Mouse (Mus musculus): ENCODE data around the gene Mmaa. TPM values are rescaled to one million over a fixed set of nuclear protein-coding genes. Genes with fewer than 3 reads are reported as not detected.

The Mmaa gene
- polyA plus RNA-seq (2014; fragmentation: Nextera tagmentation; extraction: Ambion mirVana), result 12.2 and 12.5 TPM in 2 replicates

DNA sequence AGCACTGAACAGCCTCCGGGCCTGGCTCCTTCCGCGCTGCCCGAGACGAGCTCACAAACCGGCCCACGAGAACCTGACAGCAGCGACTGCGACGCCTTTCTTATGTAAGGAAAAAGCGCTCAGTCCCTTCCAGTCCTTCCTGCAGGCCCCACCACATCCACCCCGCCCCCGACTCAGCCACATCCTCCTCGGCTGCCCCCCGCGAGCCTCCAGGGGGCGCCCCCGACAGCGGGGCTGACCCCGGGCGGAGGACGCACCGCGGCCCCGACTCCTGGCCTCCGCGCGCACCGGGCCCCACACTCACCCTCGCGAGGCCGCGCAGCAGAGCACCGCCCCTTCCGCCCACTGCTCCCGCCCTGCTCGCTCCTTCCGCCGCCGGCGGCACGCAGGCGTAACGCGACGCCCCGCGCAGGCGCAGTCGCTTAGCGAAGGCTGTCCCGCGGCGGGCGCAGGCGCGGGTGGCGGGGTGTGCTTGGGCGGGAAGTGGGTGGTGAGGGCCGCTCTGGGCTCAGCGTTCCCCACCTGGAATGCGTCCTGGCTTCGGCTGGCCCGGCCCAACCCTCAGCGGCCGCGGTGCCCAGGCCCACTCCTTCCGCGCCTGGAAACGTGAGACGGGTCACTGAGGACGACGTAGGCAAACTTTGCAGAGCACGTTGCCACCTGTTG, at the start of gene Mmaa:
Gene Mmaa (minus strand): TSS at position 328 of the 666 bp plus-strand sequence.
- whole genome bisulfite sequencing, result under 1% methylated on average over 50 of the region's 74 CpGs
- peaks cover 2% of the 10 kb centered on the region; the same call in 1 of the 2 replicates for H3K4me1 ChIP-seq (replicated peaks; ENCODE audit: control insufficient read depth, insufficient read depth, low read length)
- no peaks in the 10 kb centered on the region for H3K27me3 ChIP-seq (ENCODE audit: control insufficient read depth, insufficient read depth, low read length)
- ATAC-seq (ENCODE audit: low FRiP score) (peak; percentile 98), DNase-seq (ENCODE audit: low spot score) (peak; percentile 99)
- no peaks in the 10 kb centered on the region for H3K9me3 ChIP-seq (ENCODE audit: control insufficient read depth, low read length)
- peak within 1 kb of the TSS; percentile 73 for H3K4me3 ChIP-seq (ENCODE audit: low read depth, low read length)
- no peaks in the 10 kb centered on the region for H3K36me3 ChIP-seq (ENCODE audit: control insufficient read depth, insufficient read depth, low read length)
- peak within 1 kb of the TSS; percentile 82 for H3K9ac ChIP-seq (ENCODE audit: low read depth, low read length)
- H3K4me2 ChIP-seq (replicated peaks; ENCODE audit: low read depth, low read length), result peak within 1 kb of the TSS; percentile 76
- H3K27ac ChIP-seq (ENCODE audit: low read depth, low read length), result peak within 1 kb of the TSS; percentile 95

DNA sequence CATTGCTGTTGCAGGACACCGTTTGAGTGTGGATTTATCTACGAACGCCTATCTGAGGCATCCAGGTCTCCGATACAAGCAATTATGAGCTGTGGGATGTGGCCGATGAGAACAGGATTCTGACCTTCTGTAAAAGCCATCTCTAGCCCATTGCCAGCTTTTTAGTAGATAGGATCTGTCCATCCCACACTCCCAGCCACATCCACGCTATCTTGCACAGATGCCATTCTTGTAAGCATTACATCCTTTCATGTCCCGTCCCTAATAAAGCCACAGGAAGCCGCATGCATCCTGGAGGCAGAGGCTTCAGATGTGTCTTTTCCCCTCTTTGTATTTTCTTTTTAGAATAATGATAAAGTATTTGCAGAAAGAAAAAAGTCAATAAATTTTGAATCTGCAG, 46.5 kb upstream of the Mmaa start:
- ATAC-seq (ENCODE audit: low FRiP score) (no peak), DNase-seq (ENCODE audit: low spot score) (no peak)
- no peaks in the 10 kb centered on the region for H3K4me1 ChIP-seq (replicated peaks; ENCODE audit: control insufficient read depth, insufficient read depth, low read length)
- H3K4me3 ChIP-seq (ENCODE audit: low read depth, low read length), result no peak overlapping the region
- no peaks in the 10 kb centered on the region for H3K27me3 ChIP-seq (ENCODE audit: control insufficient read depth, insufficient read depth, low read length)
- peaks cover 4% of the 10 kb centered on the region; the same call in 1 of the 2 replicates for H3K36me3 ChIP-seq (ENCODE audit: control insufficient read depth, insufficient read depth, low read length)
- H3K4me2 ChIP-seq (replicated peaks; ENCODE audit: low read depth, low read length), result no peak overlapping the region
- no peak overlapping the region for H3K9ac ChIP-seq (ENCODE audit: low read depth, low read length)
- H3K9me3 ChIP-seq (ENCODE audit: control insufficient read depth, low read length), result no peaks in the 10 kb centered on the region
- H3K27ac ChIP-seq (ENCODE audit: low read depth, low read length), result no peak overlapping the region
- WGBS, result 92% methylated on average over 8 of the region's 8 CpGs

DNA sequence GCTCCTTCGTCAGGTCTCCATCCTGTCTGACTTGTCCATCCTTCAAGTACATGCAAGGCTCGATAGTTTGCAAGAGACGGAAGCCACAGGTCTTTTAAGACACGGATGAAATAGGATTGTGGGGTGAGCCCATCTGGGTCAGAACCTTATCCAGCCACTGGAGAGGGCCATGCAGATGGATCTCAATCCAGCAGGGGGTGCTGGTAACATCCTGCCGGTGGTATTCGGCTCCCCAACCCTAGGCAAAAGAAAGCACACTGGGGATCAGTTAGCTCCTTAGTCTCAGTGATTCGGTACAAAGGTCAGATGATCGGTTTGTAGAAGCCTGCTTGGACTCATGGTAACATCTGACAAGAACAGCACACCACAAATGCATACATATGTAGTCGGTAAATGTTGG, 44.8 kb upstream of the Mmaa start:
- H3K4me3 ChIP-seq (ENCODE audit: low read depth, low read length), result no peak overlapping the region
- H3K9ac ChIP-seq (ENCODE audit: low read depth, low read length), result no peak overlapping the region
- H3K4me1 ChIP-seq (replicated peaks; ENCODE audit: control insufficient read depth, insufficient read depth, low read length), result no peaks in the 10 kb centered on the region
- H3K9me3 ChIP-seq (ENCODE audit: control insufficient read depth, low read length), result no peaks in the 10 kb centered on the region
- H3K27ac ChIP-seq (ENCODE audit: low read depth, low read length), result no peak overlapping the region
- 82% methylated on average over 9 of the region's 9 CpGs for WGBS
- H3K4me2 ChIP-seq (replicated peaks; ENCODE audit: low read depth, low read length), result no peak overlapping the region
- DNase-seq (ENCODE audit: low spot score) (no peak), ATAC-seq (ENCODE audit: low FRiP score) (no peak)
- H3K27me3 ChIP-seq (ENCODE audit: control insufficient read depth, insufficient read depth, low read length), result no peaks in the 10 kb centered on the region
- peaks cover 4% of the 10 kb centered on the region; the same call in 1 of the 2 replicates for H3K36me3 ChIP-seq (ENCODE audit: control insufficient read depth, insufficient read depth, low read length)

DNA sequence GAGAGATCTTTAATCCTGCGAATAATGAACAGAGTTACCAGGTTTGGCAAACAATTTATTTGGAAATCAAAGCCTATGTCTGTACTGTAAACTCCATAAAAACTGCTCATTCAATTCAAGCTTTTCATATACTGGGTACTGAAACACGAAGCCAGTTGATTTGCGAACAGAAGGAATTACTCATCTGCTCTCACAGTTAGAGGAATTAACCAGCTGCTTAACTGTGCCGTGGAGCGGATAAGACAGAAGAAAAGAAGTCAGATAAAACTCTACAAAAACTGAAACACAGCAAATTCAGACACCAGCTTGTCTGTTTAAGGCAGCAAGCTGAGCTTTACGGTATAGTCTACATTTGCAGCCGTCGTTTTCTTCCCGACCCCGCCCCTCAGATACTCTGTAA, 43.9 kb upstream of the Mmaa start:
- peaks cover 4% of the 10 kb centered on the region; the same call in 1 of the 2 replicates for H3K36me3 ChIP-seq (ENCODE audit: control insufficient read depth, insufficient read depth, low read length)
- no peak overlapping the region for H3K4me2 ChIP-seq (replicated peaks; ENCODE audit: low read depth, low read length)
- no peaks in the 10 kb centered on the region for H3K4me1 ChIP-seq (replicated peaks; ENCODE audit: control insufficient read depth, insufficient read depth, low read length)
- 94% methylated on average over 10 of the region's 10 CpGs for WGBS
- no peak overlapping the region for H3K27ac ChIP-seq (ENCODE audit: low read depth, low read length)
- DNase-seq (ENCODE audit: low spot score), result no peak
- H3K4me3 ChIP-seq (ENCODE audit: low read depth, low read length), result no peak overlapping the region
- H3K9ac ChIP-seq (ENCODE audit: low read depth, low read length), result no peak overlapping the region
- no peaks in the 10 kb centered on the region for H3K27me3 ChIP-seq (ENCODE audit: control insufficient read depth, insufficient read depth, low read length)
- ATAC-seq (ENCODE audit: low FRiP score), result no peak
- H3K9me3 ChIP-seq (ENCODE audit: control insufficient read depth, low read length), result no peaks in the 10 kb centered on the region

DNA sequence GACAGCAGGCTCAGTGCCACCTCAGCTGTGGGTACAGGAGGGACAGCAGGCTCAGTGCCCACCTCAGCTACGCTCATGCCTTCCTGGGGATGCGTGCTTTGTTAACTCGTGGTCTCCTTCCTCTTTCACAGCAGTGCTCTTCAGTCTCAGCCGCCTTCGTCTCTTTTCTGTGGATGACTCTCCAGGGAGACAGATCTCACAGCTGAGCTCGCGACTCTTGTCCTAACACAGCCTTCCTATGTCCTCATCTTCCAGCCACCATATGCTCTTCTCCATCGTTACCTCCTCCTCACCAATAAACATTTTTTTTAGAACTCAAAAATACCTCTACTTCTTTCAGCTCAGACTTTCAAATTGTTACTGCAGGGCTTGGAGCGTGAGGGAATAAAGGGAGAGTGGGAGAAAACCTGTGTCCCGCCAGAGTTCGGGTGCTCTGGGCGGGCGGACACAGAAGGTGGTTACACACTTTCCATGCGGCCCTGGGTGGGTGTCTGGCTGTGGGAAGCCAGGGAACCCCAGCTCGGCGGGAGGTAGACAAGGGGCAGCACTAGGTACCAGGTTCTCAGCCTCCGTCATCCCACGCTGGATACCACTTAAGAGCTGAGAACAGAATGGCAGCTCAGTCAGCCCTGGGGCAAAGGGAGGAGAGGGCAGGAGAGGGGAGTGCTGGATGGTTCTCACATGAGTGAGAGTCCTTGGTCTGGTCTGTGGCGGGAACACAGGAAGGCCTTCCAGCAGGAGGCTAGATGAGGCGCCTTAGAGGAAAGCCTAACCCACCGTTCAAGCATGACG, 37.6 kb upstream of the Mmaa start:
- no peaks in the 10 kb centered on the region for H3K27me3 ChIP-seq (ENCODE audit: control insufficient read depth, insufficient read depth, low read length)
- H3K9ac ChIP-seq (ENCODE audit: low read depth, low read length), result no peak overlapping the region
- no peak for ATAC-seq (ENCODE audit: low FRiP score)
- no peak overlapping the region for H3K4me3 ChIP-seq (ENCODE audit: low read depth, low read length)
- H3K9me3 ChIP-seq (ENCODE audit: control insufficient read depth, low read length), result no peaks in the 10 kb centered on the region
- no peaks in the 10 kb centered on the region for H3K4me1 ChIP-seq (replicated peaks; ENCODE audit: control insufficient read depth, insufficient read depth, low read length)
- DNase-seq (ENCODE audit: low spot score), result no peak
- no peak overlapping the region for H3K4me2 ChIP-seq (replicated peaks; ENCODE audit: low read depth, low read length)
- H3K36me3 ChIP-seq (ENCODE audit: control insufficient read depth, insufficient read depth, low read length), result no peaks in the 10 kb centered on the region
- WGBS, result 90% methylated on average over 22 of the region's 22 CpGs
- no peak overlapping the region for H3K27ac ChIP-seq (ENCODE audit: low read depth, low read length)

DNA sequence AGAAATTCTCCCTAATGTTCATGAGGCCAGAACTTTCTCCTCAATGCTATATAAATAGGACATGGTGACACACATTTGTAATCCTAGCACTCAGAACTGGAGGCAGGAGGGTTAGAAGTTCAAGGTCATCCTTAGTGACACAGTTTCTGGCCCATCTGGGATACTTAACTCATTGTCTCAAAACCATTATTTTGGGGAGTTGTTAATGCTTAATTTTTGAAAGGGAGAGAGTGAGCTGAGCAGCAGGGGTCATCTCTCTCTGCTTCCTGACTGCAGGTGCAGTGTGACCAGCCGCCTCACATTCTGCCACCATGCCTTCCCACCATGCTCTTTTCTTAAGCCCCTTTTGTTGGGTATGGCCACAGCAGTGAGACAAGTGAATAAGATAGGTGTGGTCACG, 36.8 kb upstream of the Mmaa start:
- Histone ChIP-seq H3K9ac (ENCODE audit: low read depth, low read length) (no peak overlapping the region), H3K27ac (ENCODE audit: low read depth, low read length) (no peak overlapping the region), H3K4me2 (replicated peaks; ENCODE audit: low read depth, low read length) (no peak overlapping the region), H3K9me3 (ENCODE audit: control insufficient read depth, low read length) (no peaks in the 10 kb centered on the region), H3K4me3 (ENCODE audit: low read depth, low read length) (no peak overlapping the region), H3K4me1 (replicated peaks; ENCODE audit: control insufficient read depth, insufficient read depth, low read length) (no peaks in the 10 kb centered on the region), H3K36me3 (ENCODE audit: control insufficient read depth, insufficient read depth, low read length) (no peaks in the 10 kb centered on the region), H3K27me3 (ENCODE audit: control insufficient read depth, insufficient read depth, low read length) (no peaks in the 10 kb centered on the region)
- WGBS, result 81% methylated on average over 2 of the region's 2 CpGs
- ATAC-seq (ENCODE audit: low FRiP score) (no peak), DNase-seq (ENCODE audit: low spot score) (no peak)

DNA sequence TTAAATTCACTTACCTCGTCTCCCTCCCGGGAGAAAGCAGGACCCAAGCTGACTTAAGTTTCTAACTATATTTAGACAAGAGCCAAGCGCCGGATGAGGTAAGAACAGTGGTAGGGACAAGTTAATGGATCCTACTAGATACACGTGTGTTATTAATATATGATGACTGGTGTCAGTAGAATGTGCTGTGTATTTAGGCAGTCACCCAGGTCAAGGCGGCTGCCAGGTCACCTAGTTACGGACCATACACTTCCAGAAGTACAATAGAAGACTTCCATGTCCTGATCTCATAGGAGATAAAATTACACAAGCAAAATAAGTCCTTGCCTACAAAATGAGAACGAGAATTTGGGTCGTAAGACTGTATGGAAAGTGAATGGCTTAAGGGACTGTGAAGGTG, 36.3 kb upstream of the Mmaa start:
- H3K36me3 ChIP-seq (ENCODE audit: control insufficient read depth, insufficient read depth, low read length), result no peaks in the 10 kb centered on the region
- 89% methylated on average over 9 of the region's 9 CpGs for WGBS
- H3K4me2 ChIP-seq (replicated peaks; ENCODE audit: low read depth, low read length), result no peak overlapping the region
- no peak for DNase-seq (ENCODE audit: low spot score)
- H3K4me1 ChIP-seq (replicated peaks; ENCODE audit: control insufficient read depth, insufficient read depth, low read length), result no peaks in the 10 kb centered on the region
- no peaks in the 10 kb centered on the region for H3K27me3 ChIP-seq (ENCODE audit: control insufficient read depth, insufficient read depth, low read length)
- no peak for ATAC-seq (ENCODE audit: low FRiP score)
- H3K27ac ChIP-seq (ENCODE audit: low read depth, low read length), result no peak overlapping the region
- H3K9me3 ChIP-seq (ENCODE audit: control insufficient read depth, low read length), result no peaks in the 10 kb centered on the region
- H3K9ac ChIP-seq (ENCODE audit: low read depth, low read length), result no peak overlapping the region
- H3K4me3 ChIP-seq (ENCODE audit: low read depth, low read length), result no peak overlapping the region

DNA sequence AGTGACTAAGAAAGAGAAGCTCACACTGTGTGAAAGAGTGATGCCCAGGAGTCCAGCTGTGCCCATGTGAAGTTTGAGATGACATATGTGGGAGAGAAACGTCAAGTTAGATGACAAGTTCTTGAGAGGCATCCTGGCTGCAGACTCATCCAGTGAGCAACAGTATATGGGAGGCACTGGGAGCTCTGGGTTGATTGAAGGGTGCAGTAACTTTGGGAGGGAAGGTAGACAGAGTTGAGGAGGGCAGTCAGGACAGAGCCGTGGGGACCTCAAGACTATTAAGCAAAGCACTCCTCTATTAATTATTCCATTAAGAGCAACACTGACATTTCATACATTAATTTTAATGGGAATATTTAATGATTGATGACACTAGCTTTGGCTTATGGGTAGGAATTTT, 35.0 kb upstream of the Mmaa start:
- Histone ChIP-seq H3K9me3 (ENCODE audit: control insufficient read depth, low read length) (no peaks in the 10 kb centered on the region), H3K27me3 (ENCODE audit: control insufficient read depth, insufficient read depth, low read length) (no peaks in the 10 kb centered on the region), H3K27ac (ENCODE audit: low read depth, low read length) (no peak overlapping the region), H3K36me3 (ENCODE audit: control insufficient read depth, insufficient read depth, low read length) (no peaks in the 10 kb centered on the region), H3K4me2 (replicated peaks; ENCODE audit: low read depth, low read length) (no peak overlapping the region), H3K4me3 (ENCODE audit: low read depth, low read length) (no peak overlapping the region), H3K9ac (ENCODE audit: low read depth, low read length) (no peak overlapping the region), H3K4me1 (replicated peaks; ENCODE audit: control insufficient read depth, insufficient read depth, low read length) (no peaks in the 10 kb centered on the region)
- DNase-seq (ENCODE audit: low spot score) (no peak), ATAC-seq (ENCODE audit: low FRiP score) (no peak)
- WGBS, result 79% methylated on average over 2 of the region's 2 CpGs

DNA sequence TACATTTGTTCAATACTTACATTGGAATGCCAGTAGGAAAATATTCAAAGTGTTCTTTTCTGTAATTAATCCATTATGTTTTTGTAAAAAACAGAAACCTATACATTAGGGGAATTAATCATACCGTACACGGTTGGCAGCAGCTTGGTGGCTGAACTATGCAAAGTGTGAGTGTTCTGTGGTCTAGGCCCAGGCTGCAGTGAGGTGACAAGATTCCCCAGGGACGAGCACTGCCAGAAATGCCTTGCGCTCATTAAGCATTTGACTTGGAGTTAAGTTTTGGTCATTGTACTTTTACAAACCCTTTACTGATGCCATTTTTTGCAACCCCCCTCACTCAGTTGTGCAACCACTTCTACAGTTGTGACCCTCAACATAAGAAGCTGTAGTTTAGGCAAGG, 34.4 kb upstream of the Mmaa start:
- Histone ChIP-seq H3K9ac (ENCODE audit: low read depth, low read length) (no peak overlapping the region), H3K36me3 (ENCODE audit: control insufficient read depth, insufficient read depth, low read length) (no peaks in the 10 kb centered on the region), H3K4me1 (replicated peaks; ENCODE audit: control insufficient read depth, insufficient read depth, low read length) (no peaks in the 10 kb centered on the region), H3K27me3 (ENCODE audit: control insufficient read depth, insufficient read depth, low read length) (no peaks in the 10 kb centered on the region), H3K4me2 (replicated peaks; ENCODE audit: low read depth, low read length) (no peak overlapping the region), H3K4me3 (ENCODE audit: low read depth, low read length) (no peak overlapping the region), H3K9me3 (ENCODE audit: control insufficient read depth, low read length) (no peaks in the 10 kb centered on the region), H3K27ac (ENCODE audit: low read depth, low read length) (no peak overlapping the region)
- no peak for ATAC-seq (ENCODE audit: low FRiP score)
- no peak for DNase-seq (ENCODE audit: low spot score)
- 88% methylated on average over 4 of the region's 4 CpGs for WGBS
